Mouse (Mus musculus): ENCODE measurements at regions not wholly inside any gene's neighbourhood (a gene's known extent, or its start where the extent isn't known, plus 50 kb on each side); places are given as distances from the start of the nearest gene placed in this dataset.

GRCm38 (mm10) chr13:71248261-71249031 is 406.8 kb upstream of the Adamts16 start:
- Histone ChIP-seq H3K36me3 (replicated peaks; ENCODE audit: insufficient read depth, low read length) (no peaks in the 10 kb centered on the region), H3K4me2 (ENCODE audit: low read depth, low read length) (no peak overlapping the region), H3K9me3 (ENCODE audit: low read length) (no peaks in the 10 kb centered on the region), H3K9ac (replicated peaks) (no peak overlapping the region), H3K27ac (ENCODE audit: low read depth) (no peak overlapping the region), H3K27me3 (ENCODE audit: insufficient read depth, low read length) (no peaks in the 10 kb centered on the region), H3K4me1 (ENCODE audit: insufficient read depth) (no peaks in the 10 kb centered on the region), H3K4me3 (ENCODE audit: low read depth, low read length) (no peak overlapping the region)
- 53% methylated on average over 8 of the region's 8 CpGs for WGBS (ENCODE audit: insufficient replicate concordance)
- peak; percentile 16 for DNase-seq
- TF ChIP-seq CTCF (IDR thresholded peaks at IDR 0.05; ENCODE audit: low read depth) (peak; percentile 50), EP300 (IDR thresholded peaks at IDR 0.05; ENCODE audit: low read depth) (no peak)
- ATAC-seq: no peak

DNA sequence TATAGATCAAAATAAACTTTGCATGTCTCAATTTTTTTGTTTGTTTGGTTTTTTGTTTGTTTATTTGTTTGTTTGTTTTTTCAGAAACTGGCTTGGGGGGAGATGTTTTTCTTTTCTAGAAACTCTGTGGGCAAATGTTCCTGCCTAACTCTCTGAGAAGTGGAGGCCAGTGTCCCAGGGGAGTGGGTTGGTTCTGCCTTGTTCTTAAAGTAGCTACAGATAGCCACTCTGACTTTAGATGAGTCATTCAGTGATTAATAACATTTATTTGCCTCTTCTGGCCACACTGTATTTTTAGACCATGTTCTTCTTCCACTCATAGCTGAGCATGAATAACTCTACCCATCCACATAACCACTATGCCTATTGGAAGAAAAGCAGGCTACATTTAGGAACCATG is 405.6 kb upstream of the Adamts16 start:
- H3K27ac ChIP-seq (ENCODE audit: low read depth): no peak overlapping the region
- ATAC-seq: no peak
- DNase-seq: no peak
- H3K9me3 ChIP-seq (ENCODE audit: low read length): no peaks in the 10 kb centered on the region
- no peak overlapping the region for H3K9ac ChIP-seq (replicated peaks)
- no peaks in the 10 kb centered on the region for H3K27me3 ChIP-seq (ENCODE audit: insufficient read depth, low read length)
- no peak overlapping the region for H3K4me3 ChIP-seq (ENCODE audit: low read depth, low read length)
- no peak overlapping the region for H3K4me2 ChIP-seq (ENCODE audit: low read depth, low read length)
- no peak for TF ChIP-seq EP300 (IDR thresholded peaks at IDR 0.05; ENCODE audit: low read depth)
- TF ChIP-seq CTCF (IDR thresholded peaks at IDR 0.05; ENCODE audit: low read depth): no peak
- H3K4me1 ChIP-seq (ENCODE audit: insufficient read depth): no peaks in the 10 kb centered on the region
- no peaks in the 10 kb centered on the region for H3K36me3 ChIP-seq (replicated peaks; ENCODE audit: insufficient read depth, low read length)

DNA sequence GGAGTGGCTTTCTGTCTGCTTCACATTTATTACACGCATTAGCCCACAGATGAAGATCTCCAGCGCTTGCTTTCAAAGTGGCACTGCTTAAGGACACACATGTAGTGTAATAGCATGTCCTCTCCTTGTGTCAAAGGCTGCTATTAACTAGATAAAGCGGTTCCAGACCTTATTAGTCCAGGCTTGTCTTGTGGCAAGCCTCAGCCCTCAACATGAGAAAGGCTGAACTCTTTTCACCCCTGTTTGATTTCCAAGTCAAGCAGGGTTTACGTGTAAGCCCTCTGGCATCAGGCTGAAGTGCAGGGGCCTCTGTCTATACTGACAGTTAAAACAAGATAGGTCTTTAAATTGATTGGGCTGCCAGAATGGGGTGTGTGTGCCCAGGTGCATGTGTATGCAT is 403.7 kb upstream of the Adamts16 start:
- Histone ChIP-seq H3K9me3 (ENCODE audit: low read length) (no peaks in the 10 kb centered on the region), H3K27ac (ENCODE audit: low read depth) (no peak overlapping the region), H3K4me3 (ENCODE audit: low read depth, low read length) (no peak overlapping the region), H3K4me2 (ENCODE audit: low read depth, low read length) (no peak overlapping the region), H3K27me3 (ENCODE audit: insufficient read depth, low read length) (no peaks in the 10 kb centered on the region), H3K9ac (replicated peaks) (no peak overlapping the region), H3K4me1 (ENCODE audit: insufficient read depth) (no peaks in the 10 kb centered on the region), H3K36me3 (replicated peaks; ENCODE audit: insufficient read depth, low read length) (no peaks in the 10 kb centered on the region)
- WGBS (ENCODE audit: insufficient replicate concordance): 68% methylated on average over 4 of the region's 4 CpGs
- ATAC-seq (no peak), DNase-seq (no peak)
- TF ChIP-seq EP300 (IDR thresholded peaks at IDR 0.05; ENCODE audit: low read depth) (no peak), CTCF (IDR thresholded peaks at IDR 0.05; ENCODE audit: low read depth) (no peak)

- no peak overlapping the region for H3K4me3 ChIP-seq (ENCODE audit: low read depth, low read length)
- no peak overlapping the region for H3K9ac ChIP-seq (replicated peaks)
- H3K36me3 ChIP-seq (replicated peaks; ENCODE audit: insufficient read depth, low read length): no peaks in the 10 kb centered on the region
- H3K27ac ChIP-seq (ENCODE audit: low read depth): no peak overlapping the region
- H3K9me3 ChIP-seq (ENCODE audit: low read length): no peaks in the 10 kb centered on the region
- no peak overlapping the region for H3K4me2 ChIP-seq (ENCODE audit: low read depth, low read length)
- ATAC-seq (no peak), DNase-seq (no peak)
- H3K4me1 ChIP-seq (ENCODE audit: insufficient read depth): no peaks in the 10 kb centered on the region
- no peak for TF ChIP-seq CTCF (IDR thresholded peaks at IDR 0.05; ENCODE audit: low read depth)
- TF ChIP-seq EP300 (IDR thresholded peaks at IDR 0.05; ENCODE audit: low read depth): no peak
- no peaks in the 10 kb centered on the region for H3K27me3 ChIP-seq (ENCODE audit: insufficient read depth, low read length)
- 76% methylated on average over 4 of the region's 4 CpGs for WGBS (ENCODE audit: insufficient replicate concordance)
These were observed 398.2 kb upstream of the Adamts16 start for GRCm38 (mm10) chr13:71239782-71240181.

DNA sequence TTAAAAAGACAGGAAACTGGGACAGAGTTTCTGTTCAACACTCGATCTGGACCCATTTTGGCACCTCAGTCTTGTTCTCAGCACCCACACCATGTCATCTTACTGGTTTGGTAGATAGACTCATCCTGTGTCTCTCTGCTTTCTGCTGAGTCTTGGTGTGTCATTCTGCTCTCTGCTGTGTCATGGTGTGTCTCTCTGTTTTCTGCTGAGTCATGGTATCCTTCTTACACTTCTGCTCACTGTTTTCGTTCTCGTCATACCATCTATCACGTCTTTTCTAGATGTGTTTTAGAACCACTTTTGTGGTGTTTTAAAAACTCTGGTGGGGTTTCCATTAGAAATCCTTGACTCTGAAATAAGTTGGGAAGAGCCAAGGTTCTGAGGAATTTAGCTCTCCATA is 393.7 kb upstream of the Adamts16 start:
- TF ChIP-seq EP300 (IDR thresholded peaks at IDR 0.05; ENCODE audit: low read depth): no peak
- TF ChIP-seq CTCF (IDR thresholded peaks at IDR 0.05; ENCODE audit: low read depth): no peak
- ATAC-seq: no peak
- no peak for DNase-seq
- 81% methylated on average over 4 of the region's 4 CpGs for WGBS (ENCODE audit: insufficient replicate concordance)
- H3K4me2 ChIP-seq (ENCODE audit: low read depth, low read length): no peak overlapping the region
- no peaks in the 10 kb centered on the region for H3K4me1 ChIP-seq (ENCODE audit: insufficient read depth)
- no peaks in the 10 kb centered on the region for H3K9me3 ChIP-seq (ENCODE audit: low read length)
- H3K27ac ChIP-seq (ENCODE audit: low read depth): no peak overlapping the region
- H3K27me3 ChIP-seq (ENCODE audit: insufficient read depth, low read length): no peaks in the 10 kb centered on the region
- H3K36me3 ChIP-seq (replicated peaks; ENCODE audit: insufficient read depth, low read length): no peaks in the 10 kb centered on the region
- H3K9ac ChIP-seq (replicated peaks): no peak overlapping the region
- H3K4me3 ChIP-seq (ENCODE audit: low read depth, low read length): no peak overlapping the region

GRCm38 (mm10) chr13:71231182-71231581 is 389.6 kb upstream of the Adamts16 start:
- no peaks in the 10 kb centered on the region for H3K36me3 ChIP-seq (replicated peaks; ENCODE audit: insufficient read depth, low read length)
- no peak overlapping the region for H3K27ac ChIP-seq (ENCODE audit: low read depth)
- TF ChIP-seq CTCF (IDR thresholded peaks at IDR 0.05; ENCODE audit: low read depth) (no peak), EP300 (IDR thresholded peaks at IDR 0.05; ENCODE audit: low read depth) (no peak)
- no peaks in the 10 kb centered on the region for H3K27me3 ChIP-seq (ENCODE audit: insufficient read depth, low read length)
- ATAC-seq (no peak), DNase-seq (no peak)
- no peak overlapping the region for H3K9ac ChIP-seq (replicated peaks)
- no peak overlapping the region for H3K4me2 ChIP-seq (ENCODE audit: low read depth, low read length)
- no peaks in the 10 kb centered on the region for H3K4me1 ChIP-seq (ENCODE audit: insufficient read depth)
- no peak overlapping the region for H3K4me3 ChIP-seq (ENCODE audit: low read depth, low read length)
- 72% methylated on average over 5 of the region's 5 CpGs for WGBS (ENCODE audit: insufficient replicate concordance)
- no peaks in the 10 kb centered on the region for H3K9me3 ChIP-seq (ENCODE audit: low read length)

Data from liver, postnatal 0 days (tissue).